Mouse (Mus musculus): ENCODE measurements at regions not wholly inside any gene's neighbourhood (a gene's known extent, or its start where the extent isn't known, plus 50 kb on each side); places are given as distances from the start of the nearest gene placed in this dataset.

DNA sequence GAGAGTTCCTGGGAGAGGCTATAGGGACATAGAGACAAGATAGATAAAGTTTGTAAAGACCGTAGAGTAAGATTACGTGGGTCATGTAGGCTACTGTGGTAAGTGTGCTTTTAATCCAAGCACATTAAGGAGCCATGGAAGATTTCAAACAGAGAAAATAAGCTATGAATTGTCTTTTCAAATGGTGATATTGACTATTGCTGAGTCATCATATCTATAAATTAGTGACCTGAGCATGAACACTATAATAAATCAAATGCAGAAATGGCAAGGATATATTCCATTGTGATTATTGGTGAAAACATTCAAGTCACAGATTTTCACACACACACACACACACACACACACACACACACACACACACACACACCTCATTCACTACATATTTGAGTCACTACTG is 355.3 kb upstream of the Ddhd1 start:
- DNase-seq (ENCODE audit: extremely low read depth, low read depth, low spot score), result no peak
- TF ChIP-seq CTCF (IDR thresholded peaks at IDR 0.05; ENCODE audit: low read depth, low read length), result no peak

DNA sequence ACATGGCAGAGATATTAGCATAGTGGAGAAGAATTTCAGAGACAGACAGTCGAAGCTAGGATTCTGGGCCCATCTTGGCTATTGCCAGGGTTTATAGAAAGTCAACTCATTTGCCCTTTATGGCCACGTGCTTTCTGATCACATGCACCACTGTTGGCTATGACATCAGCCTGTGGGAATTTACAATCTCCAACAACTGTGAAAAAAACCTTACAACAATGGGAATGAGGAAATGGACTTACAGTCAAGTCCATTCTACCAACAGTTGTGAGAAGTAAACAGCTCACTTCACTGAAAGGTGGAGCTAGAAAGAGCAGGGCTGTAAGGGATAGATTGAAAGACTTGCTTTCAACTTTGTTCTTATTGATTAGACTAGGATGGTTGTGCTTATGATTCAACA is 356.1 kb upstream of the Ddhd1 start:
- no peak overlapping the region for H3K27ac ChIP-seq (replicated peaks; ENCODE audit: insufficient read depth, low read depth, low read length)
- no peaks in the 10 kb centered on the region for H3K36me3 ChIP-seq (ENCODE audit: control insufficient read depth, insufficient read depth, low read length)
- TF ChIP-seq CTCF (IDR thresholded peaks at IDR 0.05; ENCODE audit: low read depth, low read length) (no peak), POLR2A (IDR thresholded peaks at IDR 0.05; ENCODE audit: extremely low read depth, insufficient read depth, low read length) (no peak)
- no peak overlapping the region for H3K9ac ChIP-seq (ENCODE audit: low read depth, low read length)
- peaks cover 23% of the 10 kb centered on the region for H3K4me1 ChIP-seq (ENCODE audit: control insufficient read depth, insufficient read depth, low read length)
- peak; percentile 41 for DNase-seq (ENCODE audit: extremely low read depth, low read depth, low spot score)
- no peak overlapping the region for H3K4me3 ChIP-seq (ENCODE audit: insufficient read depth, low read depth, low read length)
- no peaks in the 10 kb centered on the region for H3K79me2 ChIP-seq (ENCODE audit: control insufficient read depth, insufficient read depth, low read length)
- WGBS, result 67% methylated on average over 2 of the region's 2 CpGs
- no peaks in the 10 kb centered on the region for H3K27me3 ChIP-seq (ENCODE audit: control insufficient read depth, insufficient read depth, low read length)

More for the DNA sequence above, 355.3 kb upstream of the Ddhd1 start:
- Histone ChIP-seq H3K9ac (ENCODE audit: low read depth, low read length) (no peak overlapping the region), H3K27ac (replicated peaks; ENCODE audit: insufficient read depth, low read depth, low read length) (no peak overlapping the region), H3K36me3 (ENCODE audit: control insufficient read depth, insufficient read depth, low read length) (no peaks in the 10 kb centered on the region), H3K79me2 (ENCODE audit: control insufficient read depth, insufficient read depth, low read length) (no peaks in the 10 kb centered on the region), H3K27me3 (ENCODE audit: control insufficient read depth, insufficient read depth, low read length) (no peaks in the 10 kb centered on the region), H3K4me3 (ENCODE audit: insufficient read depth, low read depth, low read length) (no peak overlapping the region), H3K4me1 (ENCODE audit: control insufficient read depth, insufficient read depth, low read length) (peaks cover 15% of the 10 kb centered on the region)
- WGBS, result 97% methylated on average over 2 of the region's 2 CpGs

DNA sequence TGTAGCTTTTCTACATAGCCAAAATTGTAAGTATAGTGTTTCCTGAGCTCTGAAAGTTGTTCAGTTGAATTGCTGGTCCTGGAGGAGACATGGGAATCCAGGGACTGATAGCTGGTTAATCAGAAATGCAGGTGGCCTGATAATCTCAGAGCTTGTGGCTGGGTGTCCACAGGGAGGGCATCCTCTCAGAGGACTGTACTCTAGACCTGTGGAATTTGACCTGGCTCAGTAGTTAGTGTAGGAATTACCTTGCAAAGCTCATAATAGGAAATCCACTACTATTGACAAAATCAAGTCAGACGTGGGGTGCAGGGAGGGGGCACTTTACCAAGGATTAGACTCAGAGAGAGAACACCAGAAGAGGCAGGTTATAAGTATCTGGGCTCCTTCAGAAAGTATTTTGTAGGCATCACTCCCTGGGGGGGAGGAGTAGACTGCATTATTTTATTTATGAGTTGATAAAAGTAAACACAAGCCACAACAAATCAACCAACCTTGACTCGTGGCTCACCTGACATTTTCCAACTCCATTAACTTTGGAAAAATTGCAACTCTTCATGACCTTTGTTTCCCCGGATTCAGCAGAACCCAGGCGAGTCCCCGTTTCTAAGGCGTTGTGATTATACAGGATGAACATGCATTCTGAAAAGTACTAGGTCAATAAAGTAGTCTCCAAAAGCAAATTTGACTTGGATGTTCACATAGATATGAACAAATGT is 357.9 kb upstream of the Ddhd1 start:
- H3K4me1 ChIP-seq (ENCODE audit: control insufficient read depth, insufficient read depth, low read length), result peaks cover 23% of the 10 kb centered on the region
- no peaks in the 10 kb centered on the region for H3K79me2 ChIP-seq (ENCODE audit: control insufficient read depth, insufficient read depth, low read length)
- no peaks in the 10 kb centered on the region for H3K27me3 ChIP-seq (ENCODE audit: control insufficient read depth, insufficient read depth, low read length)
- H3K36me3 ChIP-seq (ENCODE audit: control insufficient read depth, insufficient read depth, low read length), result no peaks in the 10 kb centered on the region
- DNase-seq (ENCODE audit: extremely low read depth, low read depth, low spot score), result peak; percentile 98
- H3K9ac ChIP-seq (ENCODE audit: low read depth, low read length), result no peak overlapping the region
- 32% methylated on average over 6 of the region's 6 CpGs for WGBS
- peak overlapping the region; percentile 95 for H3K27ac ChIP-seq (replicated peaks; ENCODE audit: insufficient read depth, low read depth, low read length)
- H3K4me3 ChIP-seq (ENCODE audit: insufficient read depth, low read depth, low read length), result no peak overlapping the region
- TF ChIP-seq POLR2A (IDR thresholded peaks at IDR 0.05; ENCODE audit: extremely low read depth, insufficient read depth, low read length) (no peak), CTCF (IDR thresholded peaks at IDR 0.05; ENCODE audit: low read depth, low read length) (no peak)

DNA sequence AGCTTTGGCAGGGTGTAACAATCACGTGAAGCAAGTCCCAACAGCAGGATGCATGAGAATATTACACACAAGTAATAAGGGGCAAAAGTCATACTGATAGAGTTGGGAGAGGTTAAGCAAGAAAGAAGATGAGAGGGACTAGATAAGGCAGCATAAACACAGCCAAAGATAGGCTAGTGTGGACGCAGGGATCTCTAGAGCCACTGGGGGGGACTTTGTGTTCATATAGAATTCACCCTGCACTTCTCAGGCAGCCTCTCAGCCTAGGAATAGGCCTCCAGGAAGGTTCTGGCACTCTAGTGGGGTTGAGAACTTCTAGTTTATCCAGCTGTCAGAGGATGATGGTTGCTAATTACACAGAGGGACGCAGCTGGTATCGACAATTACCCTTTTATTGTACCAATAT is 358.8 kb upstream of the Ddhd1 start:
- Histone ChIP-seq H3K27ac (replicated peaks; ENCODE audit: insufficient read depth, low read depth, low read length) (peak overlapping the region; percentile 95), H3K36me3 (ENCODE audit: control insufficient read depth, insufficient read depth, low read length) (no peaks in the 10 kb centered on the region), H3K9ac (ENCODE audit: low read depth, low read length) (peak overlapping the region; percentile 18; the same call in 1 of the 2 replicates), H3K79me2 (ENCODE audit: control insufficient read depth, insufficient read depth, low read length) (no peaks in the 10 kb centered on the region), H3K27me3 (ENCODE audit: control insufficient read depth, insufficient read depth, low read length) (no peaks in the 10 kb centered on the region), H3K4me1 (ENCODE audit: control insufficient read depth, insufficient read depth, low read length) (peaks cover 23% of the 10 kb centered on the region), H3K4me3 (ENCODE audit: insufficient read depth, low read depth, low read length) (no peak overlapping the region)
- TF ChIP-seq CTCF (IDR thresholded peaks at IDR 0.05; ENCODE audit: low read depth, low read length) (no peak), POLR2A (IDR thresholded peaks at IDR 0.05; ENCODE audit: extremely low read depth, insufficient read depth, low read length) (no peak)
- 10% methylated on average over 4 of the region's 4 CpGs for WGBS
- peak; percentile 98 for DNase-seq (ENCODE audit: extremely low read depth, low read depth, low spot score)

DNA sequence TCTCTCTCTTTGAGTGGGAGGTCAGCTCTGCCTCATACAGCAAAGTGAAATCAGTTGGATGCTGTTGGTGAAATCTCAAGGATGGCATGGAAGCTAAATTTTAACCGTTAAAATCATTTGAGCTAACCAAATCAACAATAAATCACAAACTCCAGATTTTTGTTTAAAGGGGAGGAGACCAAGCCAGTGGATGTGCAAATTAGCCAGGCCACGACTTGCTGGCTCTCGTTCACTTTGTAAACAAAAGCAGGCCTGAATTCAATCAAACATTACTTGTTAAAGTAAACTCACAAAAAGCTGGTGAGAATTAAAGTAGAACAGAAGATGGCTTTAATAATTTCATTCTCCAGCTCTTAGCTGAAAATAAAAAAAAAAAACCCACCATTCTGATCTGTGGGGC is 359.3 kb upstream of the Ddhd1 start:
- DNase-seq (ENCODE audit: extremely low read depth, low read depth, low spot score), result peak; percentile 96
- H3K4me3 ChIP-seq (ENCODE audit: insufficient read depth, low read depth, low read length), result no peak overlapping the region
- TF ChIP-seq CTCF (IDR thresholded peaks at IDR 0.05; ENCODE audit: low read depth, low read length) (no peak), POLR2A (IDR thresholded peaks at IDR 0.05; ENCODE audit: extremely low read depth, insufficient read depth, low read length) (no peak)
- H3K27ac ChIP-seq (replicated peaks; ENCODE audit: insufficient read depth, low read depth, low read length), result peak overlapping the region; percentile 93
- 16% methylated on average over 3 of the region's 3 CpGs for WGBS
- no peaks in the 10 kb centered on the region for H3K36me3 ChIP-seq (ENCODE audit: control insufficient read depth, insufficient read depth, low read length)
- H3K79me2 ChIP-seq (ENCODE audit: control insufficient read depth, insufficient read depth, low read length), result no peaks in the 10 kb centered on the region
- H3K4me1 ChIP-seq (ENCODE audit: control insufficient read depth, insufficient read depth, low read length), result peaks cover 23% of the 10 kb centered on the region
- no peak overlapping the region for H3K9ac ChIP-seq (ENCODE audit: low read depth, low read length)
- H3K27me3 ChIP-seq (ENCODE audit: control insufficient read depth, insufficient read depth, low read length), result no peaks in the 10 kb centered on the region

DNA sequence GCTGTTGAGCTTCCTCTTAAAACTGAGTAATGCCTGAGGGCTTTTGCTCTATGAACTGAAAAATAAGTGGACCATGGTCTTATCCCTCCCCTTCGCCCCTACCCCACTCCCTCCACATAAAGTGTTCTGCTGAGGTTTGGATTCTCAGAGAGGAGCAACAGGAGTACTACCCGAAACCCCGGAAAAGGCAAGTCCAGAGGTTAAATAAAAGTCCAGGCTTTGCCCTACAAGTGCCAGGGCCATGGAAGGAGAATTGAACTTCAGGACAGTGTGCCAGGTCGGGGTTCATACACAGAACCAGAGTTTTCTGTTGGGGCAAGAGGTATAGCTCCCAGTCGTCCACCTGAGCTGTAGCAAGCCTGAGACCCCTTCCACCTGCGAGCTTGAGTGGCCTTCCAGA is 360.0 kb upstream of the Ddhd1 start:
- H3K4me3 ChIP-seq (ENCODE audit: insufficient read depth, low read depth, low read length), result no peak overlapping the region
- H3K27ac ChIP-seq (replicated peaks; ENCODE audit: insufficient read depth, low read depth, low read length), result peak overlapping the region; percentile 88
- H3K27me3 ChIP-seq (ENCODE audit: control insufficient read depth, insufficient read depth, low read length), result no peaks in the 10 kb centered on the region
- TF ChIP-seq POLR2A (IDR thresholded peaks at IDR 0.05; ENCODE audit: extremely low read depth, insufficient read depth, low read length), result no peak
- no peak for TF ChIP-seq CTCF (IDR thresholded peaks at IDR 0.05; ENCODE audit: low read depth, low read length)
- H3K9ac ChIP-seq (ENCODE audit: low read depth, low read length), result no peak overlapping the region
- H3K36me3 ChIP-seq (ENCODE audit: control insufficient read depth, insufficient read depth, low read length), result no peaks in the 10 kb centered on the region
- peak; percentile 86 for DNase-seq (ENCODE audit: extremely low read depth, low read depth, low spot score)
- 37% methylated on average over 6 of the region's 6 CpGs for WGBS
- no peaks in the 10 kb centered on the region for H3K79me2 ChIP-seq (ENCODE audit: control insufficient read depth, insufficient read depth, low read length)
- peaks cover 23% of the 10 kb centered on the region for H3K4me1 ChIP-seq (ENCODE audit: control insufficient read depth, insufficient read depth, low read length)
